Mouse (Mus musculus) limb, embryonic 14.5 days (tissue): Measurements from ENCODE around the gene Cish. TPM values are rescaled to one million over a fixed set of nuclear protein-coding genes. Genes with fewer than 3 reads are reported as not detected.

Experiments
- ATAC-seq: fragments of 200-750 bp; cut with Nextera tagmentation; 2 replicates; pipeline ENCODE4 v1.8.0; 2017; ENCODE audit warnings: low read depth, moderate number of reproducible peaks, moderate TSS enrichment; ENCODE audit not compliant: low FRiP score
- DNase-seq: peaks from one replicate; pipeline ENCODE4 v3.0.0-alpha.2; 2015; ENCODE audit warnings: low spot score
- H3K27ac ChIP-seq: fragments of 300-500 bp; sonication (generic); replicated peaks from 2 replicates; pipeline ENCODE4 v1.5.1; 2014; ENCODE audit warnings: low read depth, mild to moderate bottlenecking, low read length, moderate library complexity, mixed read lengths
- H3K27me3 ChIP-seq: fragments of 300-500 bp; sonication (generic); 2 replicates; pipeline ENCODE4 v1.6.1; 2014; ENCODE audit warnings: low read length, mixed read lengths; ENCODE audit not compliant: control insufficient read depth, insufficient read depth
- H3K36me3 ChIP-seq: fragments of 300-500 bp; sonication (generic); 2 replicates; pipeline ENCODE4 v1.6.1; 2014; ENCODE audit warnings: mild to moderate bottlenecking, low read length, moderate library complexity, mixed read lengths; ENCODE audit not compliant: control insufficient read depth, insufficient read depth
- H3K4me1 ChIP-seq: fragments of 300-500 bp; sonication (generic); 2 replicates; pipeline ENCODE4 v1.6.1; 2014; ENCODE audit warnings: antibody characterized with exemption, low read length, mixed read lengths; ENCODE audit not compliant: control insufficient read depth, insufficient read depth
- H3K4me2 ChIP-seq: fragments of 300-500 bp; sonication (generic); replicated peaks from 2 replicates; pipeline ENCODE4 v1.6.1; 2014; ENCODE audit warnings: low read depth, mild to moderate bottlenecking, low read length, moderate library complexity; ENCODE audit not compliant: severe bottlenecking
- H3K4me3 ChIP-seq: fragments of 300-500 bp; sonication (generic); replicated peaks from 2 replicates; pipeline ENCODE4 v1.5.1; 2014; ENCODE audit warnings: low read length
- H3K9ac ChIP-seq: fragments of 300-500 bp; sonication (generic); 2 replicates; pipeline ENCODE4 v1.6.1; 2014; ENCODE audit warnings: mild to moderate bottlenecking, low read depth, low read length, moderate library complexity; ENCODE audit not compliant: severe bottlenecking
- H3K9me3 ChIP-seq: fragments of 300-500 bp; sonication (generic); 2 replicates; pipeline ENCODE4 v1.6.1; 2016; ENCODE audit warnings: low read length; ENCODE audit not compliant: control insufficient read depth
- POLR2A ChIP-seq: fragments of 200-500 bp; IDR thresholded peaks from 2 replicates; pipeline ENCODE4 v1.8.0; 2012; ENCODE audit warnings: inconsistent platforms, mild to moderate bottlenecking, moderate library complexity, borderline replicate concordance; ENCODE audit not compliant: insufficient read depth, insufficient read length; ENCODE audit errors: extremely low read depth
- WGBS: fragments of 180-500 bp; shearing (Covaris S2); extraction: QIAGEN DNeasy Blood & Tissue Kit; methylation state at CpG from one replicate; pipeline ENCODE4 v1.1.7; 2014; 5-methylcytosine and 5-hydroxymethylcytosine counted together
- polyA plus RNA-seq, 2 experiments: library from polyadenylated mRNA; depleted of rRNA in 1 of 2; stranded (reverse) in 1 of 2; unstranded in 1 of 2; fragments of >200 nt; fragmentation: Nextera tagmentation in 1 of 2; extraction: Ambion mirVana in 1 of 2; gene quantifications; 2 replicates each; pipeline versions ENCODE4 v1.2.1 to v1.2.3; 2012 to 2014

Cish gene
- polyA plus RNA-seq, 2 experiments, result 5.6 to 8.4 TPM

GRCm38 (mm10) chr9:107254925-107255324, 40.9 kb upstream of the Cish start:
- H3K36me3 ChIP-seq, result no peaks in the 10 kb centered on the region
- TF ChIP-seq POLR2A, result no peak
- H3K27me3 ChIP-seq, result no peaks in the 10 kb centered on the region
- no peak overlapping the region for H3K27ac ChIP-seq
- no peak overlapping the region for H3K4me3 ChIP-seq
- no peaks in the 10 kb centered on the region for H3K4me1 ChIP-seq
- ATAC-seq (no peak), DNase-seq (no peak)
- WGBS, result 85% methylated on average over 3 of the region's 3 CpGs
- no peak overlapping the region for H3K9ac ChIP-seq
- H3K9me3 ChIP-seq, result no peaks in the 10 kb centered on the region
- no peak overlapping the region for H3K4me2 ChIP-seq

- DNase-seq (no peak), ATAC-seq (no peak)
- Histone ChIP-seq H3K4me2 (no peak overlapping the region), H3K4me1 (no peaks in the 10 kb centered on the region), H3K27ac (no peak overlapping the region), H3K9me3 (no peaks in the 10 kb centered on the region), H3K27me3 (no peaks in the 10 kb centered on the region), H3K9ac (no peak overlapping the region), H3K4me3 (no peak overlapping the region), H3K36me3 (no peaks in the 10 kb centered on the region)
- no peak for TF ChIP-seq POLR2A
- 27% methylated on average over 3 of the region's 3 CpGs for WGBS
Observed at GRCm38 (mm10) chr9:107255596-107255995, 40.2 kb upstream of the Cish start.

GRCm38 (mm10) chr9:107259571-107259970, 36.3 kb upstream of the Cish start:
- Histone ChIP-seq H3K4me2 (no peak overlapping the region), H3K4me3 (no peak overlapping the region), H3K9ac (no peak overlapping the region), H3K27me3 (no peaks in the 10 kb centered on the region), H3K27ac (no peak overlapping the region), H3K4me1 (no peaks in the 10 kb centered on the region), H3K36me3 (no peaks in the 10 kb centered on the region), H3K9me3 (no peaks in the 10 kb centered on the region)
- 61% methylated on average over 6 of the region's 6 CpGs for WGBS
- DNase-seq (no peak), ATAC-seq (no peak)
- TF ChIP-seq POLR2A, result no peak

- ATAC-seq (no peak), DNase-seq (no peak)
- Histone ChIP-seq H3K4me3 (no peak overlapping the region), H3K27ac (no peak overlapping the region), H3K4me2 (no peak overlapping the region), H3K4me1 (no peaks in the 10 kb centered on the region), H3K9ac (no peak overlapping the region), H3K27me3 (no peaks in the 10 kb centered on the region), H3K36me3 (no peaks in the 10 kb centered on the region), H3K9me3 (no peaks in the 10 kb centered on the region)
- WGBS, result 64% methylated on average over 2 of the region's 2 CpGs
- TF ChIP-seq POLR2A, result no peak
Observed at GRCm38 (mm10) chr9:107260429-107260828, 35.4 kb upstream of the Cish start.

GRCm38 (mm10) chr9:107260836-107261235, 35.0 kb upstream of the Cish start:
- WGBS, result 62% methylated on average over 8 of the region's 8 CpGs
- Histone ChIP-seq H3K4me2 (no peak overlapping the region), H3K4me1 (no peaks in the 10 kb centered on the region), H3K4me3 (no peak overlapping the region), H3K9me3 (no peaks in the 10 kb centered on the region), H3K36me3 (no peaks in the 10 kb centered on the region), H3K9ac (no peak overlapping the region), H3K27ac (no peak overlapping the region), H3K27me3 (no peaks in the 10 kb centered on the region)
- no peak for ATAC-seq
- no peak for TF ChIP-seq POLR2A
- DNase-seq, result no peak

GRCm38 (mm10) chr9:107261792-107262191, 34.0 kb upstream of the Cish start:
- DNase-seq, result no peak
- 77% methylated on average over 6 of the region's 6 CpGs for WGBS
- Histone ChIP-seq H3K9me3 (no peaks in the 10 kb centered on the region), H3K4me2 (no peak overlapping the region), H3K27me3 (no peaks in the 10 kb centered on the region), H3K9ac (no peak overlapping the region), H3K36me3 (no peaks in the 10 kb centered on the region), H3K4me3 (no peak overlapping the region), H3K4me1 (no peaks in the 10 kb centered on the region), H3K27ac (no peak overlapping the region)
- no peak for ATAC-seq
- TF ChIP-seq POLR2A, result no peak
